In the genomic region with DNA sequence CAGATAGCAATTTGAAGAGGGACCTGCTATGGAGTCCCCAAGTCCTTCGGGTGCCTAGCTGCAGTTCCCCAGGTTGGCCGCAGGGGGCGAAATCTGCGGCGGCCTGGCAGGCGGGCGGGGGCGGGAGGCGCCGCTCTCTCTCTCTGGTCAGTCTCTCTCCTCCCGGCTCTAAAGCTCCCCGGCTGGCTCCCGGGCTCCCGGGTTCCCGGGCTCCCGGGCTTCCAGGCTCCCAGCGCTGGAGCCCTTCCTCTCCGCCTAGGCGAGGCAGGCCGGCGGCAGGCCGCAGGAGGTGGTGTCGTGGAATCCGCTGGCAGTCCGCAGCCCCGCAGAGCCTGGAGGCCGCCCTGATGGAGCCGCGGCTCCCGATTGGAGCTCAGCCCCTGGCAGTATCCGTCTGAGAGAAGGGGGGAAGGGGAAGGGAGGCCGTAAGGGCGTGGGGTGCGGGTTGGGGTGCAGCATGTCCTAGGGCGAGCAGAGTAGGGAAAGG, we compare ENCODE assay signal across 8 mouse cellular contexts. TPM values are rescaled to one million over a fixed set of nuclear protein-coding genes. Genes with fewer than 3 reads are reported as not detected.
DNase-seq lines count a peak whose midpoint lies in the region; ATAC-seq and TF ChIP-seq lines count a peak whose summit lies in the region.

Ocrl (plus strand) TSS at position 82 of the 487 bp plus-strand sequence.

- peaks cover 5% of the 10 kb centered on the region; the same call in 1 of the 2 replicates for H3K4me1 ChIP-seq in lung, embryonic 15.5 days
- no peaks in the 10 kb centered on the region for H3K4me1 ChIP-seq in olfactory bulb, adult 2 months (ENCODE audit: control insufficient read depth, insufficient read depth, low read length)
- H3K4me1 ChIP-seq in thymus, adult 2 months (replicated peaks; ENCODE audit: control insufficient read depth, insufficient read depth, low read length): peaks cover 3% of the 10 kb centered on the region

- peak; percentile 39; the same call in 1 of the 2 replicates for TF ChIP-seq POLR2A in olfactory bulb, adult 2 months (IDR thresholded peaks at IDR 0.05; ENCODE audit: insufficient read depth, low read depth, low read length)
- TF ChIP-seq POLR2A in thymus, adult 2 months (IDR thresholded peaks at IDR 0.05; ENCODE audit: control insufficient read depth, extremely low read depth, insufficient read depth, low read length, poor library complexity): no peak

- H3K4me2 ChIP-seq in lung, embryonic 15.5 days: peak within 1 kb of the TSS; percentile 53

- no peaks in the 10 kb centered on the region for H3K27me3 ChIP-seq in lung, embryonic 15.5 days
- no peaks in the 10 kb centered on the region for H3K27me3 ChIP-seq in thymus, adult 2 months (ENCODE audit: control insufficient read depth, insufficient read depth, low read length)

- no peaks in the 10 kb centered on the region for H3K9me3 ChIP-seq in lung, embryonic 15.5 days

- H3K4me3 ChIP-seq in lung, embryonic 15.5 days: peak within 1 kb of the TSS; percentile 72
- peak within 1 kb of the TSS; percentile 91 for H3K4me3 ChIP-seq in olfactory bulb, adult 2 months (ENCODE audit: insufficient read depth, low read depth, low read length)
- peak within 1 kb of the TSS; percentile 69 for H3K4me3 ChIP-seq in thymus, adult 2 months (ENCODE audit: control insufficient read depth, insufficient read depth, low read length)

- peak within 1 kb of the TSS; percentile 72 for H3K9ac ChIP-seq in lung, embryonic 15.5 days

- H3K27ac ChIP-seq in lung, embryonic 15.5 days: peak within 1 kb of the TSS; percentile 80
- H3K27ac ChIP-seq in olfactory bulb, adult 2 months (ENCODE audit: insufficient read depth, low read depth, low read length): peak within 1 kb of the TSS; percentile 86; the same call in 1 of the 2 replicates
- H3K27ac ChIP-seq in thymus, adult 2 months (ENCODE audit: control insufficient read depth, insufficient read depth, low read length): no peak within 1 kb of the TSS

- ATAC-seq in hematopoietic stem cell, adult 5-6 weeks (replicated peaks in 1 of 2; ENCODE audit: insufficient read depth in 1 of 2, low FRiP score in 2 of 2, low TSS enrichment in 1 of 2, low read depth in 1 of 2, poor library complexity in 2 of 2, severe bottlenecking in 2 of 2): peak; percentile 70 to 74
- ATAC-seq in lung, embryonic 15.5 days (ENCODE audit: borderline replicate concordance, extremely low read depth, low FRiP score, low TSS enrichment): peak; percentile 87

- H3K36me3 ChIP-seq in lung, embryonic 15.5 days: no peaks in the 10 kb centered on the region
- no peaks in the 10 kb centered on the region for H3K36me3 ChIP-seq in thymus, adult 2 months (ENCODE audit: control insufficient read depth, insufficient read depth, low read length)

- TF ChIP-seq CTCF in olfactory bulb, adult 2 months (IDR thresholded peaks at IDR 0.05; ENCODE audit: insufficient read depth, low read depth, low read length): peak; percentile 82
- peak; percentile 68; the same call in 1 of the 2 replicates for TF ChIP-seq CTCF in thymus, adult 2 months (IDR thresholded peaks at IDR 0.05; ENCODE audit: borderline replicate concordance, control insufficient read depth, extremely low read depth, insufficient read depth, low read length, poor library complexity)

- peak; percentile 77 for DNase-seq in Muller cell, postnatal 12 days (ENCODE audit: inconsistent ontology term)
- peak; percentile 75 for DNase-seq in cerebellum, adult 9-11 months
- peak in 1 of 2 experiments; percentile 68 for DNase-seq in frontal cortex, adult 2 months (ENCODE audit: extremely low spot score in 1 of 2, low spot score in 1 of 2)
- peak; percentile 20 for DNase-seq in layer of hippocampus, adult 9-10 months (ENCODE audit: low spot score)
- peak; percentile 62 for DNase-seq in thymus, adult 2 months

- WGBS in lung, embryonic 15.5 days: 17% methylated on average over 35 of the region's 35 CpGs
- 7% methylated on average over 35 of the region's 35 CpGs for WGBS in olfactory bulb, adult 2 months
- under 1% methylated on average over 23 of the region's 35 CpGs for WGBS in thymus, adult 2 months

RNA-seq across cellular contexts. Expression of gene Ocrl, which starts in this region (rescaled TPM):
- polyA plus RNA-seq in frontal cortex, adult 2 months (2012; rRNA removed): 52.1 and 61.1 TPM in 2 replicates
- total RNA-seq in hematopoietic stem cell, adult 5-6 weeks (2017): 46.5 and 49.5 TPM in 2 replicates
- 16.1 and 19.4 TPM in 2 replicates for polyA plus RNA-seq in lung, embryonic 15.5 days (2015; fragmentation: Nextera tagmentation; extraction: Ambion mirVana)
- not detected in 2 replicates for polyA plus RNA-seq in olfactory bulb, adult 2 months (2012; ENCODE audit: insufficient read depth, insufficient read length, low replicate concordance, missing spikeins)
- polyA plus RNA-seq in thymus, adult 2 months (2012; rRNA removed): 7.1 and 8.2 TPM in 2 replicates
